Comparison of ENCODE assay signal across 9 mouse cellular contexts in genomic region chr5:48327652-48328051, GRCm38 (mm10). TPM values are rescaled to one million over a fixed set of nuclear protein-coding genes. Genes with fewer than 3 reads are reported as not detected.
DNase-seq lines count a peak whose midpoint lies in the region; ATAC-seq and TF ChIP-seq lines count a peak whose summit lies in the region.
"Had no signal": no experiment of that assay in that cellular context is flagged by ENCODE, and none has a peak within 500 bp of the region (broad histone marks: within the 10 kb centered on the region; RNA-seq: fewer than 3 reads in every experiment).

Gene 5730480H06Rik (plus strand): TSS chr5:48327952.

- H3K9ac ChIP-seq in kidney, postnatal 0 days (ENCODE audit: low read depth, low read length), result no peak within 1 kb of the TSS
- no peak within 1 kb of the TSS for H3K9ac ChIP-seq in hindbrain, embryonic 12.5 days
- H3K9ac ChIP-seq in midbrain, embryonic 12.5 days (replicated peaks), result no peak within 1 kb of the TSS
- H3K9ac ChIP-seq: liver, embryonic 15.5 days had no signal

- no peak for TF ChIP-seq POLR2A in bone marrow macrophage, adult 2 months (IDR thresholded peaks at IDR 0.05; ENCODE audit: borderline replicate concordance, low read depth, low read length)

- H3K4me1 ChIP-seq in kidney, postnatal 0 days (replicated peaks; ENCODE audit: insufficient read depth, low read length), result no peaks in the 10 kb centered on the region
- no peaks in the 10 kb centered on the region for H3K4me1 ChIP-seq in bone marrow macrophage, adult 2 months (ENCODE audit: control insufficient read depth, insufficient read depth, low read length)
- no peaks in the 10 kb centered on the region for H3K4me1 ChIP-seq in hindbrain, embryonic 12.5 days
- no peaks in the 10 kb centered on the region for H3K4me1 ChIP-seq in midbrain, embryonic 12.5 days
- H3K4me1 ChIP-seq: liver, embryonic 15.5 days had no signal

- no peak within 1 kb of the TSS for H3K4me2 ChIP-seq in kidney, postnatal 0 days (ENCODE audit: low read length)
- H3K4me2 ChIP-seq in hindbrain, embryonic 12.5 days (replicated peaks), result no peak within 1 kb of the TSS
- no peak within 1 kb of the TSS for H3K4me2 ChIP-seq in midbrain, embryonic 12.5 days (replicated peaks)
- H3K4me2 ChIP-seq: liver, embryonic 15.5 days had no signal

- no peak for DNase-seq in kidney, postnatal 0 days (ENCODE audit: low spot score)
- DNase-seq in kidney, postnatal 4 days, result no peak
- DNase-seq in cerebellum, postnatal 14 days, result no peak
- DNase-seq in right cerebral cortex, postnatal 4 days, result no peak
- DNase-seq in right cerebral cortex, adult 2 months (ENCODE audit: low spot score in 2 of 2), result no peak

- H3K36me3 ChIP-seq in kidney, postnatal 0 days (ENCODE audit: insufficient read depth, low read length), result no peaks in the 10 kb centered on the region
- H3K36me3 ChIP-seq in hindbrain, embryonic 12.5 days, result no peaks in the 10 kb centered on the region
- H3K36me3 ChIP-seq in midbrain, embryonic 12.5 days, result no peaks in the 10 kb centered on the region
- H3K36me3 ChIP-seq: liver, embryonic 15.5 days had no signal

- no peak for ATAC-seq in kidney, postnatal 0 days (replicated peaks; ENCODE audit: low FRiP score, low read depth)
- ATAC-seq in hindbrain, embryonic 12.5 days (ENCODE audit: low FRiP score), result no peak
- ATAC-seq in midbrain, embryonic 12.5 days (ENCODE audit: low FRiP score, low read depth), result no peak

- H3K27me3 ChIP-seq in kidney, postnatal 0 days (ENCODE audit: insufficient read depth, low read length), result no peaks in the 10 kb centered on the region
- peaks cover 3% of the 10 kb centered on the region; the same call in 1 of the 2 replicates for H3K27me3 ChIP-seq in hindbrain, embryonic 12.5 days
- peaks cover 39% of the 10 kb centered on the region for H3K27me3 ChIP-seq in midbrain, embryonic 12.5 days
- H3K27me3 ChIP-seq: liver, embryonic 15.5 days had no signal

- no peak for TF ChIP-seq CTCF in kidney, postnatal 0 days (IDR thresholded peaks at IDR 0.05; ENCODE audit: low read depth)
- no peak for TF ChIP-seq CTCF in bone marrow macrophage, adult 2 months (IDR thresholded peaks at IDR 0.05; ENCODE audit: low read depth, low read length)

- H3K27ac ChIP-seq in kidney, postnatal 0 days, result no peak within 1 kb of the TSS
- no peak within 1 kb of the TSS for H3K27ac ChIP-seq in bone marrow macrophage, adult 2 months (ENCODE audit: insufficient read depth, low read depth, low read length)
- no peak within 1 kb of the TSS for H3K27ac ChIP-seq in hindbrain, embryonic 12.5 days
- no peak within 1 kb of the TSS for H3K27ac ChIP-seq in midbrain, embryonic 12.5 days (replicated peaks)
- H3K27ac ChIP-seq: liver, embryonic 15.5 days had no signal

- 96% methylated on average over 8 of the region's 8 CpGs for WGBS in kidney, postnatal 0 days
- 94% methylated on average over 8 of the region's 8 CpGs for WGBS in hindbrain, embryonic 12.5 days
- WGBS in midbrain, embryonic 12.5 days, result 95% methylated on average over 8 of the region's 8 CpGs

- H3K9me3 ChIP-seq in kidney, postnatal 0 days (replicated peaks; ENCODE audit: low read length), result no peaks in the 10 kb centered on the region
- no peaks in the 10 kb centered on the region for H3K9me3 ChIP-seq in hindbrain, embryonic 12.5 days (replicated peaks)
- H3K9me3 ChIP-seq in midbrain, embryonic 12.5 days, result no peaks in the 10 kb centered on the region
- H3K9me3 ChIP-seq: liver, embryonic 15.5 days had no signal

- no peak within 1 kb of the TSS for H3K4me3 ChIP-seq in kidney, postnatal 0 days (replicated peaks; ENCODE audit: low read depth, low read length)
- no peak within 1 kb of the TSS for H3K4me3 ChIP-seq in bone marrow macrophage, adult 2 months (ENCODE audit: insufficient read depth, low read length)
- H3K4me3 ChIP-seq in hindbrain, embryonic 12.5 days, result no peak within 1 kb of the TSS
- H3K4me3 ChIP-seq in midbrain, embryonic 12.5 days, result no peak within 1 kb of the TSS
- H3K4me3 ChIP-seq: liver, embryonic 15.5 days had no signal

RNA-seq across cellular contexts. Expression of gene 5730480H06Rik, which starts in this region (rescaled TPM):
- 23.6 and 23.8 TPM in 2 replicates for polyA plus RNA-seq in kidney, postnatal 0 days (2015; fragmentation: Nextera tagmentation; extraction: Ambion mirVana)
- 15.7 and 18.6 TPM in 2 replicates for polyA plus RNA-seq in bone marrow macrophage, adult 2 months (2012; ENCODE audit: insufficient read depth, insufficient read length, missing spikeins)
- 25.3 and 27.0 TPM in 2 replicates for polyA plus RNA-seq in hindbrain, embryonic 12.5 days (2016; fragmentation: Nextera tagmentation; extraction: Ambion mirVana)
- 25.4 and 27.6 TPM in 2 replicates for polyA plus RNA-seq in midbrain, embryonic 12.5 days (2016; fragmentation: Nextera tagmentation; extraction: Ambion mirVana)
